Mouse (Mus musculus) lung, adult 2 months (tissue): Measurements from ENCODE around the gene Uckl1.

Experiments used
- CTCF ChIP-seq: fragments of 200-500 bp; IDR thresholded peaks from 2 replicates; pipeline ENCODE4 v1.5.1; 2011; ENCODE audit warnings: mild to moderate bottlenecking, low read length, control low read depth; ENCODE audit not compliant: insufficient read depth
- POLR2A ChIP-seq: fragments of 200-500 bp; IDR thresholded peaks from 2 replicates; pipeline ENCODE4 v1.6.1; 2011; ENCODE audit warnings: low read depth, mild to moderate bottlenecking, control low read depth, low read length, borderline replicate concordance; ENCODE audit errors: extremely low read depth

GRCm38 (mm10) chr2:181570921-181571595 is 13.6 kb downstream of the Uckl1 start:
- TF ChIP-seq POLR2A (no peak), CTCF (no peak)
